Mouse (Mus musculus): Measurements from ENCODE around the gene Pcmtd2.
"Not testable (repeated sequence)": the region's sequence is repeated elsewhere in the genome, so short reads cannot be mapped to it uniquely, and the experiment has no call there.

Gene Pcmtd2

GRCm38 (mm10) chr2:181837372-181838292 lies at the start of gene Pcmtd2:
Gene Pcmtd2, plus strand, starts transcription at chr2:181837854.
- DNase-seq: peak; percentile 93 to 95

- DNase-seq: no peak
Observed at GRCm38 (mm10) chr2:181789396-181789795, 48.3 kb upstream of the Pcmtd2 start.

GRCm38 (mm10) chr2:181793186-181793585 lies 44.5 kb upstream of the Pcmtd2 start:
- DNase-seq: not testable (repeated sequence)

GRCm38 (mm10) chr2:181795641-181796130 lies 42.0 kb upstream of the Pcmtd2 start:
- DNase-seq: no peak

GRCm38 (mm10) chr2:181797672-181798071 lies 40.0 kb upstream of the Pcmtd2 start:
- DNase-seq: no peak

GRCm38 (mm10) chr2:181829032-181829650 lies 8.5 kb upstream of the Pcmtd2 start:
- DNase-seq: no peak

GRCm38 (mm10) chr2:181832745-181833144 lies 4.9 kb upstream of the Pcmtd2 start:
- DNase-seq: no peak

- peak in 1 of 2 experiments; percentile 13 for DNase-seq
Observed at GRCm38 (mm10) chr2:181838293-181838680, 633 bp downstream of the Pcmtd2 start.

- no peak for DNase-seq
Observed at GRCm38 (mm10) chr2:181845709-181846394, 8.2 kb downstream of the Pcmtd2 start.

- DNase-seq: peak; percentile 94 to 96
Observed at GRCm38 (mm10) chr2:181863791-181864535, 26.3 kb downstream of the Pcmtd2 start, which contains the start of gene Polr3k. Gene Polr3k, plus strand, starts transcription at chr2:181864337.

GRCm38 (mm10) chr2:181864536-181864860 lies 26.8 kb downstream of the Pcmtd2 start:
- DNase-seq: no peak

- peak in 1 of 2 experiments; percentile 69 for DNase-seq
Observed at GRCm38 (mm10) chr2:181866931-181867330, 29.3 kb downstream of the Pcmtd2 start.

- no peak for DNase-seq
Observed at GRCm38 (mm10) chr2:181871039-181871438, 33.4 kb downstream of the Pcmtd2 start.

- no peak for DNase-seq
Observed at GRCm38 (mm10) chr2:181878903-181879302, 41.2 kb downstream of the Pcmtd2 start.

GRCm38 (mm10) chr2:181883022-181883749 lies 45.5 kb downstream of the Pcmtd2 start:
- DNase-seq: no peak
